Mouse (Mus musculus) liver, embryonic 11.5 days (tissue): ENCODE data around the gene 2510039O18Rik. TPM values are rescaled to one million over a fixed set of nuclear protein-coding genes. Genes with fewer than 3 reads are reported as not detected.

Source experiments
- ATAC-seq: fragments of 200-750 bp; cut with Nextera tagmentation; replicated peaks from 2 replicates; pipeline ENCODE4 v1.8.0; 2017; ENCODE audit warnings: moderate number of reproducible peaks, mild to moderate bottlenecking, moderate TSS enrichment, moderate library complexity; ENCODE audit not compliant: low FRiP score
- DNase-seq: peaks from one replicate; pipeline ENCODE4 v3.0.0-alpha.2; 2017; ENCODE audit warnings: low spot score
- H3K27ac ChIP-seq: fragments of 300-500 bp; sonication (generic); 2 replicates; pipeline ENCODE4 v1.5.1; 2014; ENCODE audit warnings: mild to moderate bottlenecking, low read depth, low read length, control low read depth
- H3K27me3 ChIP-seq: fragments of 300-500 bp; sonication (generic); replicated peaks from 2 replicates; pipeline ENCODE4 v1.6.1; 2014; ENCODE audit warnings: low read length, mixed read lengths; ENCODE audit not compliant: control insufficient read depth, insufficient read depth
- H3K36me3 ChIP-seq: fragments of 300-500 bp; sonication (generic); 2 replicates; pipeline ENCODE4 v1.6.1; 2014; ENCODE audit warnings: mild to moderate bottlenecking, low read length, moderate library complexity, mixed read lengths; ENCODE audit not compliant: control insufficient read depth, insufficient read depth
- H3K4me1 ChIP-seq: fragments of 300-500 bp; sonication (generic); replicated peaks from 2 replicates; pipeline ENCODE4 v1.6.1; 2014; ENCODE audit warnings: low read length, mixed read lengths; ENCODE audit not compliant: control insufficient read depth, insufficient read depth
- H3K4me2 ChIP-seq: fragments of 300-500 bp; sonication (generic); 2 replicates; pipeline ENCODE4 v1.6.1; 2014; ENCODE audit warnings: mild to moderate bottlenecking, control low read depth, moderate library complexity
- H3K4me3 ChIP-seq: fragments of 300-500 bp; sonication (generic); 2 replicates; pipeline ENCODE4 v1.5.1; 2014; ENCODE audit warnings: low read depth, low read length, control low read depth
- H3K9ac ChIP-seq: fragments of 300-500 bp; sonication (generic); 2 replicates; pipeline ENCODE4 v1.6.1; 2014; ENCODE audit warnings: low read depth, low read length, control low read depth
- H3K9me3 ChIP-seq: fragments of 300-500 bp; sonication (generic); 2 replicates; pipeline ENCODE4 v1.6.1; 2016; ENCODE audit warnings: low read length, inconsistent platforms, mixed read lengths; ENCODE audit not compliant: control insufficient read depth
- WGBS: fragments of 180-500 bp; shearing (Covaris S2); extraction: QIAGEN DNeasy Blood & Tissue Kit; methylation state at CpG from one replicate; pipeline ENCODE4 v1.1.7; 2014; 5-methylcytosine and 5-hydroxymethylcytosine counted together
- polyA plus RNA-seq: library from polyadenylated mRNA; unstranded; fragments of >200 nt; fragmentation: Nextera tagmentation; extraction: Ambion mirVana; gene quantifications from 2 replicates; pipeline ENCODE4 v1.2.1, GENCODE M21; 2014

Gene 2510039O18Rik
- polyA plus RNA-seq, 1 experiment from 2014 or later: 18.6 TPM

GRCm38 (mm10) chr4:147978391-147978790 lies 37.7 kb downstream of the 2510039O18Rik start:
- no peak overlapping the region for H3K4me3 ChIP-seq
- DNase-seq (no peak), ATAC-seq (no peak)
- H3K27me3 ChIP-seq: no peaks in the 10 kb centered on the region
- H3K4me1 ChIP-seq: peaks cover 3% of the 10 kb centered on the region; the same call in 1 of the 2 replicates
- no peaks in the 10 kb centered on the region for H3K9me3 ChIP-seq
- 85% methylated on average over 6 of the region's 6 CpGs for WGBS
- no peak overlapping the region for H3K9ac ChIP-seq
- no peaks in the 10 kb centered on the region for H3K36me3 ChIP-seq
- no peak overlapping the region for H3K27ac ChIP-seq
- no peak overlapping the region for H3K4me2 ChIP-seq

GRCm38 (mm10) chr4:147979441-147979860 lies 38.8 kb downstream of the 2510039O18Rik start:
- Histone ChIP-seq H3K9me3 (no peaks in the 10 kb centered on the region), H3K4me1 (peaks cover 3% of the 10 kb centered on the region; the same call in 1 of the 2 replicates), H3K36me3 (no peaks in the 10 kb centered on the region), H3K9ac (no peak overlapping the region), H3K4me3 (no peak overlapping the region), H3K27me3 (no peaks in the 10 kb centered on the region), H3K4me2 (no peak overlapping the region), H3K27ac (no peak overlapping the region)
- DNase-seq (no peak), ATAC-seq (no peak)
- 82% methylated on average over 7 of the region's 7 CpGs for WGBS

GRCm38 (mm10) chr4:147985205-147986132 lies 44.8 kb downstream of the 2510039O18Rik start, which contains the start of gene Nppb:
Gene Nppb (plus strand): TSS chr4:147985788.
- WGBS: 28% methylated on average over 20 of the region's 20 CpGs
- H3K27ac ChIP-seq: no peak within 1 kb of the TSS
- H3K4me1 ChIP-seq: no peaks in the 10 kb centered on the region
- H3K9me3 ChIP-seq: no peaks in the 10 kb centered on the region
- H3K27me3 ChIP-seq: no peaks in the 10 kb centered on the region
- H3K4me2 ChIP-seq: peak within 1 kb of the TSS; percentile 41
- ATAC-seq (peak; percentile 37), DNase-seq (peak; percentile 55)
- H3K9ac ChIP-seq: no peak within 1 kb of the TSS
- no peak within 1 kb of the TSS for H3K4me3 ChIP-seq
- no peaks in the 10 kb centered on the region for H3K36me3 ChIP-seq

GRCm38 (mm10) chr4:147993571-147994095 lies 52.9 kb downstream of the 2510039O18Rik start:
- Histone ChIP-seq H3K9me3 (no peaks in the 10 kb centered on the region), H3K4me2 (no peak overlapping the region), H3K4me1 (no peaks in the 10 kb centered on the region), H3K9ac (no peak overlapping the region), H3K27me3 (no peaks in the 10 kb centered on the region), H3K36me3 (no peaks in the 10 kb centered on the region), H3K27ac (no peak overlapping the region), H3K4me3 (no peak overlapping the region)
- 52% methylated on average over 7 of the region's 7 CpGs for WGBS
- DNase-seq (no peak), ATAC-seq (no peak)

- Histone ChIP-seq H3K27me3 (no peaks in the 10 kb centered on the region), H3K36me3 (no peaks in the 10 kb centered on the region), H3K4me3 (no peak overlapping the region), H3K27ac (no peak overlapping the region), H3K4me2 (no peak overlapping the region), H3K4me1 (no peaks in the 10 kb centered on the region), H3K9ac (no peak overlapping the region), H3K9me3 (no peaks in the 10 kb centered on the region)
- WGBS: 79% methylated on average over 3 of the region's 3 CpGs
- no peak for ATAC-seq
- no peak for DNase-seq
Observed at GRCm38 (mm10) chr4:147995311-147995710, 54.6 kb downstream of the 2510039O18Rik start.

Other genes with a start within 250 kb of the 2510039O18Rik start
- not detected in 2 replicates for gene Zfp534, start 238.3 kb upstream of the 2510039O18Rik start, polyA plus RNA-seq
- gene Zfp984, start 131.1 kb upstream of the 2510039O18Rik start, polyA plus RNA-seq: 15.1 and 15.7 TPM in 2 replicates
- gene Zfp933, start 92.5 kb upstream of the 2510039O18Rik start, polyA plus RNA-seq: 2.9 and 3.1 TPM in 2 replicates
- 40.7 and 47.4 TPM in 2 replicates for gene Miip, start 72.1 kb upstream of the 2510039O18Rik start, polyA plus RNA-seq
- gene Fv1, start 71.9 kb upstream of the 2510039O18Rik start, polyA plus RNA-seq: 7.0 and 7.7 TPM in 2 replicates
- gene Mfn2, start 36.2 kb upstream of the 2510039O18Rik start, polyA plus RNA-seq: 36.0 and 37.6 TPM in 2 replicates
- gene Plod1, start 4.1 kb upstream of the 2510039O18Rik start, polyA plus RNA-seq: 32.6 and 33.9 TPM in 2 replicates
- 1.1 TPM in 1 of 2 replicates, not detected in the other for gene Nppb, start 44.9 kb downstream of the 2510039O18Rik start, polyA plus RNA-seq
- 7.2 and 32.9 TPM in 2 replicates for gene Nppa, start 59.8 kb downstream of the 2510039O18Rik start, polyA plus RNA-seq
- 2.0 and 2.4 TPM in 2 replicates for gene Clcn6, start 97.9 kb downstream of the 2510039O18Rik start, polyA plus RNA-seq
- 15.5 and 16.1 TPM in 2 replicates for gene Mthfr, start 98.2 kb downstream of the 2510039O18Rik start, polyA plus RNA-seq
- 18.3 and 20.9 TPM in 2 replicates for gene Agtrap, start 147.1 kb downstream of the 2510039O18Rik start, polyA plus RNA-seq
- 41.4 and 44.7 TPM in 2 replicates for gene Mad2l2, start 189.5 kb downstream of the 2510039O18Rik start, polyA plus RNA-seq
- gene Draxin, start 189.8 kb downstream of the 2510039O18Rik start, polyA plus RNA-seq: 0.12 and 0.31 TPM in 2 replicates
- gene Fbxo6, start 211.2 kb downstream of the 2510039O18Rik start, polyA plus RNA-seq: 30.6 and 34.4 TPM in 2 replicates
- gene Fbxo44, start 219.6 kb downstream of the 2510039O18Rik start, polyA plus RNA-seq: 2.9 and 3.0 TPM in 2 replicates
- gene Fbxo2, start 219.7 kb downstream of the 2510039O18Rik start, polyA plus RNA-seq: 0.73 and 0.74 TPM in 2 replicates